Mouse (Mus musculus): ENCODE results near the gene Sgsm3. TPM values are rescaled to one million over a fixed set of nuclear protein-coding genes. Genes with fewer than 3 reads are reported as not detected.

Gene Sgsm3
- total RNA-seq, 2 experiments from 2014 or later: 10.8 to 12.8 TPM

- intact Hi-C loops (cut with DNase I): no loop called here
- DNase-seq (ENCODE audit: low spot score): no peak
Observed at GRCm38 (mm10) chr15:81052491-81052890, 74.9 kb downstream of the Sgsm3 start.

- DNase-seq (ENCODE audit: low spot score): no peak
- intact Hi-C loops (cut with DNase I): no loop called here
Observed at GRCm38 (mm10) chr15:81055488-81055887, 77.9 kb downstream of the Sgsm3 start.

- DNase-seq (ENCODE audit: low spot score): no peak
- intact Hi-C loops (cut with DNase I): no loop called here
Observed at GRCm38 (mm10) chr15:81057736-81058135, 80.2 kb downstream of the Sgsm3 start.

- intact Hi-C loops (cut with DNase I): no loop called here
Observed at GRCm38 (mm10) chr15:81060975-81061374, 83.4 kb downstream of the Sgsm3 start.

More at GRCm38 (mm10) chr15:81060975-81061374, 83.4 kb downstream of the Sgsm3 start:
- no peak for DNase-seq (ENCODE audit: low spot score)

Small RNA genes within 50 kb of the gene (microRNA-seq; reads per million reads assigned to microRNA genes)
- gene Mir5113: 29.2 reads per million, percentile 42 among the genes with 10 or more reads in this experiment

Other genes with a start within 250 kb of the Sgsm3 start
- 10 to 100 TPM; 87.1 to 88.8 TPM for gene Adsl, start 29.3 kb upstream of the Sgsm3 start, total RNA-seq (2021)
- gene Mrtfa, start 213.0 kb downstream of the Sgsm3 start, total RNA-seq (2021): 1 to 10 TPM; 8.2 to 9.1 TPM

Measured in heart, postnatal 25 days (tissue).